Mouse (Mus musculus) urinary bladder, postnatal 36 days (tissue): Measurements from ENCODE around the gene Slc16a1.
"Not testable (repeated sequence)": the region's sequence is repeated elsewhere in the genome, so short reads cannot be mapped to it uniquely, and the experiment has no call there.

Source experiments
- DNase-seq, 2 experiments: peaks; one replicate each; pipeline ENCODE4 v3.0.0; 2022; ENCODE audit warnings: low spot score in 2 of 2, mixed read lengths in 1 of 2

Slc16a1 gene

DNA sequence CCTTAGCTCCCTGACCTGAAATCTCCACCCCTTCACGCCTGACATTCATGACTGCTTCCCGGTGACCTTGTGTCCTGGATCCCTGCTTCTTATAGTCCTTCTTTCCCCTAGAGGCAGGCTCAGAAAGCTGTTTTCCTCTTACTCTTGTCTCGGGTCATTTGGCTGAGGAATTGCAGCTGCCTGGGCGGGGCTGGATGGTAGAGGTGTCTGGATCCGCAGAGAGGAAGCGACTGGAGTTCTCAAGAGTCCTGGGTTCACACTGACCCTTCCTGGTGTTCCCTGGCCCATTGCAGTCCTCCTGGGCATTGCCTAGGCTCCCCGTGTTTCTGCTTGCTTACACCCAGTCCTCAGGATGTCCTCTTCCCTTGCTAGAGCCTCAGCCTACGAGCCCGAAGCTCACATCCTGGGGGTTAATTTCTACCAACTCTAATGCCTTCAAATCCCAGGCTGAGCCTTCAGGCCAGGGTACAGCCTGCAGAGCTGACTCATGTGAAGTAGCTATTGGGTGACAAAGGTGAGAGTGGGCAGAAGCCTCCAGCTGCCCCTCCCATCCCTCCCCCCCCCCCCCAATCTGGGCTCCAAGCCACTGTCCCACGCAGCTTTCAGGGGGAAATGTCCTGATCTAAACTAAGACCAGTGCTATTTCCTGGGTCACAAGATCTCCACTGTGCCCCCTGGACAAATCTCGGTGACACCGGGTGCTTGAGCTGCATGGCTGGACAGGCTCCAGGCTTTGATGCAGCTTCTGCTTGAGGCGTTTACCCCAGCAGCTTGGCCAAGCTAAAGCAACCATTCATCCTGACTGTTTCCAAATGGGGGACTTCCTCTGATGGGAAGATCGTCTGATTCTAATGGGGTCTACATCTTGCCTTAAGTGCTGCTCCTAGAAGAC, 36.1 kb downstream of the Slc16a1 start:
- DNase-seq: peak; percentile 26 to 37

DNA sequence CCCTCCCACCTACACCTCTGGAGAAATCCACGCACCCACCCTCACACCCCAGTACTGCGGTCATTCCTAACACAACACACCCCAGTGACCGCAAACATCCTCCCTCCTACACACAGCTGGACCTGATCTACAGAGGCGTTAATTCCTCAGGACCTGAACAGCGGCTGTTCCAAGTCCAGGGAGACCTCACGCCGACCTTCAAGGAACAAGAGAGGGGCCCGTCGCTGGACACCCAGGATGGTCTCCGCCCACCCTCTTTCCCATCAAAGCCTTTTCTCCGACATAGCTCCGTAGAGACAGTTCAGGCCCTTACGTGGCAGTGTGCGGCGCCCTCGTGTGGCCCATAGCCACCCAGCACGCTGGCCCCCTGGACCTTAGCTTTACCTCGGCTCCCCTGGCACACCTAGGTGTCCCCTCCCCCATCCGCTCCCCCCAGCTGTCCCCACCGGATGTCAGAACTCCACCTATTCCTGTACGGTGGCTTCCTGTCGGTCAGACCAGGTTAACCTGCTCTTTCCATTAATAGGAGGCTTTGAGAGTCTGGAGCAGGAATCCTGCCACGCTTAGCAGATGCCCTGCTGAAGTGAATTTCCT, 36.9 kb downstream of the Slc16a1 start:
- peak; percentile 48 to 72 for DNase-seq

DNA sequence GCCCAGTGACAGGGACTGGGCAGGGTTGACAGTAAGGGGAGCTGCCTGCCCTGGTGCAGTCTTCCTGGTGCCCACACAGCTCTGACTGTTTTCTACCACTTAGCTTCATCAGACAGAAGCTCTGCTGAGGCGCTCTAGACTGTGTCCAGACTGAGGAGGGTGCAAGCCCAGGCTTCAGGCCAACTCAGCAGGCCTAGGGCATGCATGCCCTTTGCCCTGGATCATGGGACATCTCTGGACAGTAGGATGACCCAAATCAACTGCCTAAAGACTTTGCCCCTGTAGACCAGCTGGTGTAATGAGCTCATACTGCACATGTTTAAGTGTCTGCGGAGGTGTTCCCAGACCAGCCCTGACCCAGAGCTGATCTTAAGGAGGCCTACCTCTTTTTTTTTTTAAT, 39.3 kb downstream of the Slc16a1 start:
- DNase-seq: no peak

DNA sequence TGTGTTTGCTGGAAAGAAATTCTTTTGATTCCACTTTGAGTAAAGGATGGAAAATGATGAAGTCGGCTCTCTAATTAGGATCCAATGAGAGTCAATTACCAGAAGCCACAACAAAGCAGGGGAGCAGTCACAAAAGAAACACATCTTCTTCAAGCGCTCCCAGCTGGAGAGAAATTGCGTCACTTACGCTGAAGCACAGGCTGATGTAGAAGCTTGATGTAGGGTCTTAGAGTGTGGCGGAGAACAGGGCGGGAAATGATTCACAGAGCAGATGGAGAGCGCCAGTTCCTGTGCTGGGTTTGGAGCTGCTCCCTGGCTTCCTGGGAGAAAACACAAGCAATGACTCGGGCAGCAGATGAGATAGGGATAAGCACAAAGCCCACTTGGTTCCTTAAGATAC, 40.4 kb downstream of the Slc16a1 start:
- no peak for DNase-seq

DNA sequence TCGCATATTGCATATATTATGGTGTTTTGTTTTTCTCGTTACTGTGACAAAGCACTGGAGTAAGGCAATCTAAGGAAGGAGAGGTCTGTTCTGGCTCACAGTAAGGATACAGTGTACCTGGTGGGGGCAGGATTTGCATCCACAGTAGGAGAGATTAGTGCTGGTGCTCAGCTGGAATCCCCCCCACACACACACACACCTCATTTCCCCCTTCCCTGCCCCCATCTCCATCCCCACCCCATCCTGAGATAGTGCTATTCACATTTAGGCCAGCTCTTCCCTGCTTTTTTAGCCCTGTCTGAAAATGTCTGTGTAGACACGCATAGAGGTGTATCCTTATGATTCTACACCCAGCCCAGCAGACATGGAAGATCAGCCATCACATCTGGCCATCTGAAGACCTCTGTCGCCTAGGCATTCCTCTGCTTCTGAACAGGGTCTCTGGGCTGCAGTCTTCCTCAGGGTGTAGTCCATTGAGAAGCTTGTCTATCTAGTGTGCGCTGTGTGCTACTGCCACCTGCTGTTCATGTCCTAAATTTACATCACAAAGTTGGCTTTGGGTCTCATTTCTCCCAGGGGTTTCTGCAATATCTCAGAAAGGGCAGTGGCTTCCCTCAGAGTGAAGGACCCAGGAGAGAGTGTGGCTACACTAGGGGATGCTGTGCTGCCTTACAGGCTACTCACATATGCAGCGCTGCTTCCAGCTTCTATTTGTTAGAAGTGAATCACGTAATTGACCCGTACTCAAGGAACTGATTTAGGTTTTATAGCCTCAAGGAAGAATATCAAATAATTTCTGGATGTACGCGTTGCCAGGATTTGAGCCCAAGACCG, 44.4 kb downstream of the Slc16a1 start:
- peak; percentile 38 to 45 for DNase-seq

GRCm38 (mm10) chr3:104700751-104701335, 62.4 kb downstream of the Slc16a1 start:
- peak; percentile 58 to 76 for DNase-seq

DNA sequence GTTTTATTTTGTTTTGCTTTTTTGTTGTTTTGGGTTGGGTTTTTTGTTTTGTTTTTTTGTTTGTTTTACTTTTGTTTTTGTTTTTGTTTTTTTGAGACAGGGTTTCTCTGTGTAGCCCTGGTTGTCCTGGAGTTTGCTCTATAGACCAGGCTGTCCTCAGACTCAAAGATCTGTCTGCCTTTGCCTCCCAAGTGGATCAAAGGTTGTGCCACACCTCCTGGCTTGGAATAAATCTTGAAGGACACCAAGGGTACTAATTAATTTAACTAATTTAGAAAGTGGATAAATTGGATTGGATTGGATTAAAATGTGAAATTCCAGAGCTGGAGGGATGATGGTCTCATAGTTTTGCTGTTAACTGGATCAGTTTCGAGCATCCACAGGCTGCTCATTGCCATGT, 63.3 kb downstream of the Slc16a1 start:
- DNase-seq: no peak

- DNase-seq: no peak
Measured at GRCm38 (mm10) chr3:104703941-104704340, 65.5 kb downstream of the Slc16a1 start.

GRCm38 (mm10) chr3:104706446-104706845, 68.0 kb downstream of the Slc16a1 start:
- no peak for DNase-seq

GRCm38 (mm10) chr3:104706951-104707771, 68.7 kb downstream of the Slc16a1 start:
- DNase-seq: not testable (repeated sequence)

DNA sequence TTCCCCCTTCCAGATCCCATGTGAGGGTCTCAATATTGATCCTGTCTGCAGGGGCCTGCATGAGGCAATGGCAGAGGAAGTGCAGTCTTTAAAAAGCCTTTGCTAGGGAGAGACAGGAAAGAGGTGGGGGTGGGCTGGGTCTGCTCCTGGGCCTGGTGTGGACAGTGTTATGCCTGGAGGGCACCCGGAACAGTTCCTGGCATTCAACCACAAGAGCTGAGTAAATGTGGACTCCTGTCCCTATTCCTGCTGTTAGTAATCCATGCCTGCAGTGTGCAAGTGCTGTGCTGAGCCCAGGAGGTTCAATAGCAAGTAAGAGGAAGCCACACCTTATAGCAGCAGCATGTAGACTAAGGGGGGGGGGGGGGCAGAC, 69.3 kb downstream of the Slc16a1 start:
- not testable (repeated sequence) for DNase-seq
